Mouse (Mus musculus) spleen, adult 2 months (tissue): Measurements from ENCODE around the gene Gm7361.

ENCODE experiments used
- CTCF ChIP-seq: fragments of 200-500 bp; IDR thresholded peaks from 2 replicates; pipeline ENCODE4 v1.5.1; 2011; ENCODE audit warnings: mild to moderate bottlenecking, inconsistent platforms; ENCODE audit not compliant: insufficient read depth, insufficient read length, insufficient replicate concordance; ENCODE audit errors: extremely low read depth
- POLR2A ChIP-seq: fragments of 200-500 bp; IDR thresholded peaks from 2 replicates; pipeline ENCODE4 v1.6.1; 2011; ENCODE audit warnings: low read depth, low read length, inconsistent platforms

DNA sequence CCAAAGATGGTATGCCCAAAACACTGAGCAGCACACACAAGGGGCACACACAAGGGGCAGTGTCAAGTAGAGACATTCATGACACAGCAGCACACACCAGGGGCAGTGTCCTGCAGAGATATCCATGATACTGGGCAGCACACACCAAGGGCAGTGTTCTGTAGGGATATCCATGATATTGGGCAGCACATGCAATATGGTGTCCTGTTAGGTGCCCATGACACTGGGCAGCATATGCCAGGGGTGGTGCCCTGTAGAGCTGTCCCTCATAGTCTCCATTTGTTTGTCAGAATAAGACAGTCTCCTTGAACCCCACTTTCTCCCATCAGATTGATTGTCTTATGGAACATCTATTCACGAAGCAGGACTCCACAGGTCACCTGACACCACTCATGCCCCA, 24.2 kb downstream of the Gm7361 start:
- no peak for TF ChIP-seq CTCF
- TF ChIP-seq POLR2A: no peak
